Mouse (Mus musculus): ENCODE measurements around the gene Ccdc32.

Gene Ccdc32

GRCm38 (mm10) chr2:118972687-118973376, 56.4 kb downstream of the Ccdc32 start:
- in situ Hi-C loops (cut with MboI; ENCODE audit: low pct_unique_long_range_greater_than_20kb in 1 of 2, low sequenced_read_pairs in 2 of 2, unreplicated experiment in 1 of 2), result no loop called here

- in situ Hi-C loops (cut with MboI; ENCODE audit: low pct_unique_long_range_greater_than_20kb in 1 of 2, low sequenced_read_pairs in 2 of 2, unreplicated experiment in 1 of 2), result no loop called here
These were observed 57.1 kb downstream of the Ccdc32 start for GRCm38 (mm10) chr2:118972048-118972447.

- in situ Hi-C loops (cut with MboI; ENCODE audit: low pct_unique_long_range_greater_than_20kb in 1 of 2, low sequenced_read_pairs in 2 of 2, unreplicated experiment in 1 of 2), result no loop called here
These were observed 59.5 kb downstream of the Ccdc32 start for GRCm38 (mm10) chr2:118969585-118970147.
